ENCODE assay signal across 19 mouse cellular contexts in the genomic region with DNA sequence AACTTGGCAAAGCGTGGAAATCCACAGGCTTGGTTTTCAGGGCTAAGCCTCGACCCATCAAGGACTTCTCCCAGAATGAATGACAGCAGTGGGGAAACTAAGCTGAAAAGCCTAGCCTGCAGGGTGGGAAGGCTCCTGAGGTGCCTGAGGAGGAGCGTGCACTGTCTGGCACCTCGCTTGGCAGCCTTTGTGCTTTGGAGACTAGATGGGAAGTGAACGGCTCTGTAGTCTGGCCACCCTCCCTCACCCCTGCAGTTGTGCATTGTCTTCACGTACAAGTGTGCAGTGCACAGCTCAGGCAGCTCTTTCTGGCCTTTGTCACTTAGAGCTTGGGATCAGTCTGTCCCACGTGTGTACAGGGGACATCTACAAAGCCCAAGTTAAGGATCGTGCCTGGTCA. TPM values are rescaled to one million over a fixed set of nuclear protein-coding genes. Genes with fewer than 3 reads are reported as not detected.
DNase-seq lines count a peak whose midpoint lies in the region; ATAC-seq and TF ChIP-seq lines count a peak whose summit lies in the region.
"Had no signal": no experiment of that assay in that cellular context is flagged by ENCODE, and none has a peak within 500 bp of the region (broad histone marks: within the 10 kb centered on the region; RNA-seq: fewer than 3 reads in every experiment).

No protein-coding gene starts in this region.

- TF ChIP-seq CTCF in cerebellum, adult 2 months (IDR thresholded peaks at IDR 0.05; ENCODE audit: borderline replicate concordance, insufficient read depth, low read depth, low read length) = no peak

- H3K9me3 ChIP-seq in hindbrain, embryonic 10.5 days = no peaks in the 10 kb centered on the region
- no peaks in the 10 kb centered on the region for H3K9me3 ChIP-seq in hindbrain, embryonic 13.5 days
- no peaks in the 10 kb centered on the region for H3K9me3 ChIP-seq in midbrain, embryonic 16.5 days (replicated peaks; ENCODE audit: control insufficient read depth, low read length, poor library complexity, severe bottlenecking)
- H3K9me3 ChIP-seq: limb, embryonic 12.5 days had no signal

- H3K4me3 ChIP-seq in cerebellum, adult 2 months (replicated peaks; ENCODE audit: insufficient read depth, low read depth, low read length) = no peak overlapping the region
- no peak overlapping the region for H3K4me3 ChIP-seq in hindbrain, embryonic 10.5 days
- no peak overlapping the region for H3K4me3 ChIP-seq in hindbrain, embryonic 13.5 days
- H3K4me3 ChIP-seq in midbrain, embryonic 16.5 days (ENCODE audit: low read depth, low read length) = no peak overlapping the region
- H3K4me3 ChIP-seq: erythroblast, embryonic 14.5 days; left cerebral cortex, adult 2 months; limb, embryonic 12.5 days; myocyte had no signal

- no peak for ATAC-seq in hindbrain, embryonic 13.5 days (ENCODE audit: low FRiP score)
- no peak for ATAC-seq in midbrain, embryonic 16.5 days
- ATAC-seq: intestine, postnatal 0 days had no signal

- peak; percentile 27 for DNase-seq in cerebellum, adult 11-12 months
- DNase-seq in cerebellum, adult 2 months = no peak
- DNase-seq in hindbrain, embryonic 10.5 days (ENCODE audit: low spot score) = no peak
- peak; percentile 2 for DNase-seq in right cerebral cortex, postnatal 14 days
- DNase-seq in right cerebral cortex, postnatal 36 days (ENCODE audit: low spot score in 2 of 2) = no peak
- DNase-seq in layer of hippocampus, adult 18-20 months (ENCODE audit: low spot score in 2 of 2) = no peak
- DNase-seq: adrenal gland, adult 2 months; embryo, embryonic 11 days; gastrocnemius, postnatal 25 days; heart, postnatal 4 days had no signal

- H3K4me2 ChIP-seq in hindbrain, embryonic 13.5 days = no peak overlapping the region
- H3K4me2 ChIP-seq in midbrain, embryonic 16.5 days (ENCODE audit: low read length) = no peak overlapping the region
- H3K4me2 ChIP-seq: limb, embryonic 12.5 days had no signal

- H3K4me1 ChIP-seq in cerebellum, adult 2 months (ENCODE audit: control insufficient read depth, insufficient read depth, low read length) = peaks cover 46% of the 10 kb centered on the region
- peaks cover 64% of the 10 kb centered on the region for H3K4me1 ChIP-seq in hindbrain, embryonic 10.5 days (replicated peaks)
- H3K4me1 ChIP-seq in hindbrain, embryonic 13.5 days (replicated peaks) = peaks cover 54% of the 10 kb centered on the region
- peaks cover 20% of the 10 kb centered on the region for H3K4me1 ChIP-seq in midbrain, embryonic 16.5 days (ENCODE audit: control insufficient read depth, insufficient read depth, low read length)

- H3K27me3 ChIP-seq in cerebellum, adult 2 months (ENCODE audit: control insufficient read depth, insufficient read depth, low read length) = no peaks in the 10 kb centered on the region
- H3K27me3 ChIP-seq in hindbrain, embryonic 10.5 days (ENCODE audit: insufficient read depth, poor library complexity, severe bottlenecking) = no peaks in the 10 kb centered on the region
- no peaks in the 10 kb centered on the region for H3K27me3 ChIP-seq in hindbrain, embryonic 13.5 days
- H3K27me3 ChIP-seq in midbrain, embryonic 16.5 days (ENCODE audit: control insufficient read depth, insufficient read depth, low read depth, low read length) = no peaks in the 10 kb centered on the region
- H3K27me3 ChIP-seq: limb, embryonic 12.5 days had no signal

- H3K9ac ChIP-seq in hindbrain, embryonic 13.5 days = no peak overlapping the region
- no peak overlapping the region for H3K9ac ChIP-seq in midbrain, embryonic 16.5 days (ENCODE audit: low read depth, low read length)
- H3K9ac ChIP-seq: limb, embryonic 12.5 days; liver, embryonic 14.5 days had no signal

- peaks cover 39% of the 10 kb centered on the region for H3K36me3 ChIP-seq in hindbrain, embryonic 10.5 days
- H3K36me3 ChIP-seq in hindbrain, embryonic 13.5 days = peaks cover 33% of the 10 kb centered on the region
- H3K36me3 ChIP-seq in midbrain, embryonic 16.5 days (ENCODE audit: control insufficient read depth, insufficient read depth, low read length) = no peaks in the 10 kb centered on the region; the same call in 1 of the 2 replicates

- H3K27ac ChIP-seq in cerebellum, adult 2 months (ENCODE audit: insufficient read depth, low read length) = no peak overlapping the region
- H3K27ac ChIP-seq in hindbrain, embryonic 10.5 days = peak overlapping the region; percentile 67
- H3K27ac ChIP-seq in hindbrain, embryonic 13.5 days = no peak overlapping the region
- H3K27ac ChIP-seq in midbrain, embryonic 16.5 days (ENCODE audit: low read length) = peak overlapping the region; percentile 15; the same call in 1 of the 2 replicates
- H3K27ac ChIP-seq: kidney, postnatal 0 days; left cerebral cortex, adult 2 months; limb, embryonic 12.5 days; liver, embryonic 14.5 days had no signal

- no peak for TF ChIP-seq POLR2A in cerebellum, adult 2 months (IDR thresholded peaks at IDR 0.05; ENCODE audit: borderline replicate concordance, insufficient read depth, low read length)

- WGBS in cerebellum, adult 2 months = 45% methylated on average over 8 of the region's 8 CpGs
- WGBS in hindbrain, embryonic 10.5 days = 31% methylated on average over 8 of the region's 8 CpGs
- WGBS in hindbrain, embryonic 13.5 days = 23% methylated on average over 8 of the region's 8 CpGs
- WGBS in midbrain, embryonic 16.5 days = 23% methylated on average over 8 of the region's 8 CpGs

RNA-seq across cellular contexts. Expression of a gene that starts 11.6 kb away (rescaled TPM):
- 4.2 and 4.4 TPM in 2 replicates for polyA plus RNA-seq in cerebellum, adult 2 months (2012; rRNA removed)
- 17.2 and 20.6 TPM in 2 replicates for polyA plus RNA-seq in hindbrain, embryonic 10.5 days (2016; fragmentation: Nextera tagmentation; extraction: Ambion mirVana)
- polyA plus RNA-seq in hindbrain, embryonic 13.5 days (2015; fragmentation: Nextera tagmentation; extraction: Ambion mirVana) = 6.9 and 8.1 TPM in 2 replicates
- polyA plus RNA-seq in midbrain, embryonic 16.5 days (2015; fragmentation: Nextera tagmentation; extraction: Ambion mirVana) = 4.6 and 4.7 TPM in 2 replicates
- 1 to 10 TPM; 3.2 to 3.3 TPM for total RNA-seq in layer of hippocampus, adult 18-20 months (2021)

RNA-seq across cellular contexts. Expression of a gene that starts 14.5 kb away (rescaled TPM):
- 16.6 and 16.7 TPM in 2 replicates for polyA plus RNA-seq in cerebellum, adult 2 months (2012; rRNA removed)
- 4.4 TPM in 2 replicates for polyA plus RNA-seq in hindbrain, embryonic 10.5 days (2016; fragmentation: Nextera tagmentation; extraction: Ambion mirVana)
- 5.0 and 5.1 TPM in 2 replicates for polyA plus RNA-seq in hindbrain, embryonic 13.5 days (2015; fragmentation: Nextera tagmentation; extraction: Ambion mirVana)
- polyA plus RNA-seq in midbrain, embryonic 16.5 days (2015; fragmentation: Nextera tagmentation; extraction: Ambion mirVana) = 6.4 and 6.9 TPM in 2 replicates
- 10 to 100 TPM; 65.2 to 68.1 TPM for total RNA-seq in layer of hippocampus, adult 18-20 months (2021)

RNA-seq across cellular contexts. Expression of a gene that starts 52.9 kb away (rescaled TPM):
- polyA plus RNA-seq in cerebellum, adult 2 months (2012; rRNA removed) = 128 and 134 TPM in 2 replicates
- polyA plus RNA-seq in hindbrain, embryonic 10.5 days (2016; fragmentation: Nextera tagmentation; extraction: Ambion mirVana) = 59.4 and 65.9 TPM in 2 replicates
- 41.8 and 44.7 TPM in 2 replicates for polyA plus RNA-seq in hindbrain, embryonic 13.5 days (2015; fragmentation: Nextera tagmentation; extraction: Ambion mirVana)
- 38.6 and 46.3 TPM in 2 replicates for polyA plus RNA-seq in midbrain, embryonic 16.5 days (2015; fragmentation: Nextera tagmentation; extraction: Ambion mirVana)
- 100 to 1,000 TPM in 1 of 2 experiments, 10 to 100 TPM in 1; 94.5 to 101 TPM for total RNA-seq in layer of hippocampus, adult 18-20 months (2021)

Comparison
In these comparisons a context has a peak if more than half of its experiments do, and no peak if none do; other contexts are left out.
1. DNase-seq: peak in cerebellum, adult 11-12 months (single experiment) and right cerebral cortex, postnatal 14 days (single experiment); none in cerebellum, adult 2 months (0 of 2), hindbrain, embryonic 10.5 days (single experiment), right cerebral cortex, postnatal 36 days (0 of 2) and layer of hippocampus, adult 18-20 months (0 of 2).
2. H3K27ac ChIP-seq: peak in hindbrain, embryonic 10.5 days (single experiment) and midbrain, embryonic 16.5 days (single experiment); none in cerebellum, adult 2 months (single experiment) and hindbrain, embryonic 13.5 days (single experiment).